Mouse (Mus musculus) C2C12 (cell line): ENCODE results near the gene Ktn1.

Experiments
- CEBPB ChIP-seq: IDR thresholded peaks from one replicate; pipeline ENCODE4 v1.6.1; 2011; ENCODE audit warnings: low read depth, mild to moderate bottlenecking, control low read depth, moderate library complexity
- CTCF ChIP-seq: IDR thresholded peaks from one replicate; pipeline ENCODE4 v1.5.1; 2011; ENCODE audit not compliant: control insufficient read depth, insufficient read depth, insufficient read length
- FOSL1 ChIP-seq: IDR thresholded peaks from one replicate; pipeline ENCODE4 v1.8.0; 2011; ENCODE audit warnings: mild to moderate bottlenecking, low read length; ENCODE audit not compliant: poor library complexity, insufficient read depth, severe bottlenecking
- MAX ChIP-seq: IDR thresholded peaks from one replicate; pipeline ENCODE4 v1.6.1; 2011; ENCODE audit warnings: mild to moderate bottlenecking, control low read depth
- MYOD1 ChIP-seq: IDR thresholded peaks from one replicate; pipeline ENCODE4 v1.6.1; 2011; ENCODE audit warnings: low read depth; ENCODE audit not compliant: control insufficient read depth, insufficient read length

DNA sequence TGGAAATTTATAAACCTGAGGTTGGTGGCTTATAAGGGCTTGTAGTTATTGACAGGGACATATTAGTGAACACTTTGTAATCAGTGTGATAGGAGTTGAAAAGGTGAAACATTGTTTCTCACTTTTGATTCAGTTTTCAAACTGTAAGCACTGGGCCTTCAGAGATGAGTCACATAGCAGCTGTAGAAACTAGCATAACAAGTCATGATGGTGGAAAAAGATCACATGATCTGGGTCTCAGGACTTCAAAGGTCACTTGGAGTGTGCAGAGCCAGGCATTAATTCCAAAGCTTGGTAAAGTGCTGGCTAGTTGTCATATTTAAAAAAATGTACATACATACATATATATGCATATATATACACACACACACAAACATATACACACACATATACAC is 16.2 kb downstream of the Ktn1 start:
- TF ChIP-seq FOSL1 (no peak), CTCF (no peak), MAX (no peak), MYOD1 (peak; percentile 7), CEBPB (no peak)
